Mouse (Mus musculus) intestine, postnatal 0 days (tissue): ENCODE data around the gene Foxo4. TPM values are rescaled to one million over a fixed set of nuclear protein-coding genes. Genes with fewer than 3 reads are reported as not detected.
A peak's percentile ranks its signal among the peaks of the same experiment; 100 is the strongest.

Experiments
- ATAC-seq: fragments of 200-750 bp; cut with Nextera tagmentation; 2 replicates; pipeline ENCODE4 v1.8.0; 2017; ENCODE audit warnings: mild to moderate bottlenecking, moderate TSS enrichment, moderate library complexity
- H3K27ac ChIP-seq: fragments of 300-500 bp; sonication (generic); 2 replicates; pipeline ENCODE4 v1.5.1; 2014; ENCODE audit warnings: mild to moderate bottlenecking, low read depth, low read length, moderate library complexity
- H3K27me3 ChIP-seq: fragments of 300-500 bp; sonication (generic); replicated peaks from 2 replicates; pipeline ENCODE4 v1.6.1; 2014; ENCODE audit warnings: low read length, mixed read lengths; ENCODE audit not compliant: control insufficient read depth, insufficient read depth
- H3K36me3 ChIP-seq: fragments of 300-500 bp; sonication (generic); 2 replicates; pipeline ENCODE4 v1.6.1; 2014; ENCODE audit warnings: mild to moderate bottlenecking, moderate library complexity; ENCODE audit not compliant: control insufficient read depth, insufficient read depth
- H3K4me1 ChIP-seq: fragments of 300-500 bp; sonication (generic); replicated peaks from 2 replicates; pipeline ENCODE4 v1.6.1; 2014; ENCODE audit warnings: antibody characterized with exemption, low read length, mixed read lengths; ENCODE audit not compliant: control insufficient read depth, insufficient read depth
- H3K4me2 ChIP-seq: fragments of 300-500 bp; sonication (generic); replicated peaks from 2 replicates; pipeline ENCODE4 v1.6.1; 2014; ENCODE audit warnings: low read depth, mild to moderate bottlenecking, moderate library complexity
- H3K4me3 ChIP-seq: fragments of 300-500 bp; sonication (generic); 2 replicates; pipeline ENCODE4 v1.5.1; 2014; ENCODE audit warnings: low read depth, low read length
- H3K9ac ChIP-seq: fragments of 300-500 bp; sonication (generic); 2 replicates; pipeline ENCODE4 v1.6.1; 2014; ENCODE audit warnings: mild to moderate bottlenecking, low read depth, low read length
- H3K9me3 ChIP-seq: fragments of 300-500 bp; sonication (generic); 2 replicates; pipeline ENCODE4 v1.6.1; 2016; ENCODE audit warnings: mixed run types; ENCODE audit not compliant: control insufficient read depth
- CTCF ChIP-seq: sonication (generic); IDR thresholded peaks from 2 replicates; pipeline ENCODE4 v1.5.1; 2016; ENCODE audit warnings: low read depth, mild to moderate bottlenecking, control low read depth, antibody characterized with exemption, moderate library complexity
- WGBS: fragments of 180-500 bp; shearing (Covaris S2); extraction: QIAGEN DNeasy Blood & Tissue Kit; methylation state at CpG from one replicate; pipeline ENCODE4 v1.1.7; 2014; 5-methylcytosine and 5-hydroxymethylcytosine counted together
- polyA plus RNA-seq: library from polyadenylated mRNA; unstranded; fragments of >200 nt; fragmentation: Nextera tagmentation; extraction: Ambion mirVana; gene quantifications from 2 replicates; pipeline ENCODE4 v1.2.1, GENCODE M21; 2015

Gene Foxo4
- polyA plus RNA-seq, 1 experiment from 2014 or later, result 1.4 TPM

- H3K27me3 ChIP-seq, result no peaks in the 10 kb centered on the region
Measured at GRCm38 (mm10) chrX:101260441-101261325, 6.4 kb downstream of the Foxo4 start.

GRCm38 (mm10) chrX:101263892-101264291 lies 9.6 kb downstream of the Foxo4 start, which contains the start of gene Gm614:
TSS of gene Gm614 (minus strand) at chrX:101263992.
- ATAC-seq, result no peak
- H3K4me3 ChIP-seq, result no peak within 1 kb of the TSS
- no peak within 1 kb of the TSS for H3K9ac ChIP-seq
- WGBS, result 77% methylated on average over 1 of the region's 1 CpGs
- no peak for TF ChIP-seq CTCF
- H3K27me3 ChIP-seq, result 0 out of 2 replicates have a peak, but pooled peaks cover 3% of the 10 kb centered on the region
- H3K4me1 ChIP-seq, result no peaks in the 10 kb centered on the region
- no peak within 1 kb of the TSS for H3K4me2 ChIP-seq
- no peak within 1 kb of the TSS for H3K27ac ChIP-seq
- no peaks in the 10 kb centered on the region for H3K9me3 ChIP-seq
- H3K36me3 ChIP-seq, result no peaks in the 10 kb centered on the region

More at GRCm38 (mm10) chrX:101260441-101261325, 6.4 kb downstream of the Foxo4 start:
- H3K27ac ChIP-seq, result no peak overlapping the region
- H3K4me3 ChIP-seq, result no peak overlapping the region
- 28% methylated on average over 12 of the region's 13 CpGs for WGBS
- H3K9ac ChIP-seq, result no peak overlapping the region
- H3K9me3 ChIP-seq, result no peaks in the 10 kb centered on the region
- no peaks in the 10 kb centered on the region for H3K4me1 ChIP-seq
- no peak for ATAC-seq
- no peaks in the 10 kb centered on the region for H3K36me3 ChIP-seq
- no peak overlapping the region for H3K4me2 ChIP-seq
- TF ChIP-seq CTCF, result no peak

- Histone ChIP-seq H3K4me1 (no peaks in the 10 kb centered on the region), H3K4me3 (no peak overlapping the region), H3K9ac (no peak overlapping the region), H3K9me3 (no peaks in the 10 kb centered on the region), H3K27me3 (0 out of 2 replicates have a peak, but pooled peaks cover 3% of the 10 kb centered on the region), H3K36me3 (no peaks in the 10 kb centered on the region), H3K27ac (no peak overlapping the region), H3K4me2 (no peak overlapping the region)
- ATAC-seq, result no peak
- 83% methylated on average over 6 of the region's 6 CpGs for WGBS
- no peak for TF ChIP-seq CTCF
Measured at GRCm38 (mm10) chrX:101266631-101267030, 12.3 kb downstream of the Foxo4 start.

- ATAC-seq, result no peak
- Histone ChIP-seq H3K27ac (no peak within 1 kb of the TSS), H3K9me3 (no peaks in the 10 kb centered on the region), H3K9ac (no peak within 1 kb of the TSS), H3K36me3 (no peaks in the 10 kb centered on the region), H3K4me1 (no peaks in the 10 kb centered on the region), H3K4me2 (no peak within 1 kb of the TSS), H3K27me3 (0 out of 2 replicates have a peak, but pooled peaks cover 3% of the 10 kb centered on the region), H3K4me3 (no peak within 1 kb of the TSS)
- TF ChIP-seq CTCF, result no peak
- WGBS, result 70% methylated on average over 5 of the region's 5 CpGs
Measured at GRCm38 (mm10) chrX:101268025-101268754, 13.9 kb downstream of the Foxo4 start, which contains the start of gene Il2rg. TSS of gene Il2rg (minus strand) at chrX:101268255.

- no peak within 1 kb of the TSS for H3K4me3 ChIP-seq
- no peaks in the 10 kb centered on the region for H3K4me1 ChIP-seq
- 65% methylated on average over 3 of the region's 3 CpGs for WGBS
- H3K9ac ChIP-seq, result no peak within 1 kb of the TSS
- H3K4me2 ChIP-seq, result no peak within 1 kb of the TSS
- no peak for TF ChIP-seq CTCF
- no peaks in the 10 kb centered on the region for H3K9me3 ChIP-seq
- H3K27ac ChIP-seq, result no peak within 1 kb of the TSS
- 0 out of 2 replicates have a peak, but pooled peaks cover 3% of the 10 kb centered on the region for H3K27me3 ChIP-seq
- no peaks in the 10 kb centered on the region for H3K36me3 ChIP-seq
- no peak for ATAC-seq
Measured at GRCm38 (mm10) chrX:101268755-101269124, 14.4 kb downstream of the Foxo4 start, which contains the start of gene Gm20489. TSS of gene Gm20489 (minus strand) at chrX:101269023.

GRCm38 (mm10) chrX:101273410-101273809 lies 19.1 kb downstream of the Foxo4 start:
- Histone ChIP-seq H3K27me3 (0 out of 2 replicates have a peak, but pooled peaks cover 1% of the 10 kb centered on the region), H3K9me3 (no peaks in the 10 kb centered on the region), H3K36me3 (peaks cover 5% of the 10 kb centered on the region; the same call in 1 of the 2 replicates), H3K4me1 (no peaks in the 10 kb centered on the region), H3K9ac (peak overlapping the region; percentile 56; the same call in 1 of the 2 replicates), H3K4me2 (peak overlapping the region; percentile 66), H3K4me3 (peak overlapping the region; percentile 59), H3K27ac (no peak overlapping the region)
- WGBS, result 19% methylated on average over 6 of the region's 6 CpGs
- TF ChIP-seq CTCF, result no peak
- ATAC-seq, result no peak
